Mouse (Mus musculus): ENCODE results near the gene Cyp2c39. TPM values are rescaled to one million over a fixed set of nuclear protein-coding genes. Genes with fewer than 3 reads are reported as not detected.
"Not testable (repeated sequence)": the region's sequence is repeated elsewhere in the genome, so short reads cannot be mapped to it uniquely, and the experiment has no call there.

Gene Cyp2c39
- polyA plus RNA-seq (2016; fragmentation: Nextera tagmentation; extraction: Ambion mirVana) = not detected in 2 replicates

- WGBS = 89% methylated on average over 4 of the region's 4 CpGs
- ATAC-seq (ENCODE audit: insufficient number of reproducible peaks, insufficient read depth, low FRiP score, low TSS enrichment, low read depth) = no peak
Measured at GRCm38 (mm10) chr19:39510534-39510933, at the start of gene Cyp2c39. Cyp2c39 (plus strand) TSS chr19:39510862.

GRCm38 (mm10) chr19:39462941-39463340, 47.7 kb upstream of the Cyp2c39 start, which contains the start of gene Cyp2c38:
Cyp2c38 (minus strand) TSS chr19:39463075.
- no peak within 1 kb of the TSS for H3K4me3 ChIP-seq (replicated peaks)
- 77% methylated on average over 1 of the region's 1 CpGs for WGBS
- ATAC-seq (ENCODE audit: insufficient number of reproducible peaks, insufficient read depth, low FRiP score, low TSS enrichment, low read depth) = no peak

More at GRCm38 (mm10) chr19:39510534-39510933, at the start of gene Cyp2c39:
- H3K27me3 ChIP-seq = no peaks in the 10 kb centered on the region
- peaks cover 11% of the 10 kb centered on the region for H3K9me3 ChIP-seq
- no peaks in the 10 kb centered on the region for H3K36me3 ChIP-seq
- no peak within 1 kb of the TSS for H3K4me3 ChIP-seq (replicated peaks)
- no peaks in the 10 kb centered on the region for H3K4me1 ChIP-seq (replicated peaks)
- H3K9ac ChIP-seq (replicated peaks) = no peak within 1 kb of the TSS
- H3K27ac ChIP-seq = no peak within 1 kb of the TSS
- H3K4me2 ChIP-seq = no peak within 1 kb of the TSS

GRCm38 (mm10) chr19:39463923-39464322, 46.7 kb upstream of the Cyp2c39 start:
- no peak overlapping the region for H3K4me3 ChIP-seq (replicated peaks)
- no peaks in the 10 kb centered on the region for H3K27me3 ChIP-seq
- H3K36me3 ChIP-seq = no peaks in the 10 kb centered on the region
- H3K4me2 ChIP-seq = no peak overlapping the region
- no peaks in the 10 kb centered on the region for H3K4me1 ChIP-seq (replicated peaks)
- ATAC-seq (ENCODE audit: insufficient number of reproducible peaks, insufficient read depth, low FRiP score, low TSS enrichment, low read depth) = no peak
- H3K27ac ChIP-seq = no peak overlapping the region
- H3K9ac ChIP-seq (replicated peaks) = no peak overlapping the region
- peaks cover 6% of the 10 kb centered on the region; the same call in 1 of the 2 replicates for H3K9me3 ChIP-seq

More at GRCm38 (mm10) chr19:39462941-39463340, 47.7 kb upstream of the Cyp2c39 start, which contains the start of gene Cyp2c38:
- H3K27ac ChIP-seq = no peak within 1 kb of the TSS
- H3K4me2 ChIP-seq = no peak within 1 kb of the TSS
- H3K9ac ChIP-seq (replicated peaks) = no peak within 1 kb of the TSS
- H3K4me1 ChIP-seq (replicated peaks) = no peaks in the 10 kb centered on the region
- no peaks in the 10 kb centered on the region for H3K36me3 ChIP-seq
- no peaks in the 10 kb centered on the region for H3K27me3 ChIP-seq
- H3K9me3 ChIP-seq = peaks cover 12% of the 10 kb centered on the region; the same call in 1 of the 2 replicates

- WGBS = 98% methylated on average over 1 of the region's 1 CpGs
- H3K4me2 ChIP-seq; H3K27me3 ChIP-seq; ATAC-seq (ENCODE audit: insufficient number of reproducible peaks, insufficient read depth, low FRiP score, low TSS enrichment, low read depth); H3K27ac ChIP-seq; H3K4me3 ChIP-seq (replicated peaks); H3K9ac ChIP-seq (replicated peaks); H3K36me3 ChIP-seq; H3K4me1 ChIP-seq (replicated peaks): not testable (repeated sequence)
- H3K9me3 ChIP-seq = peaks cover 39% of the 10 kb centered on the region
Measured at GRCm38 (mm10) chr19:39483961-39484360, 26.7 kb upstream of the Cyp2c39 start.

GRCm38 (mm10) chr19:39506341-39506740, 4.3 kb upstream of the Cyp2c39 start:
- Histone ChIP-seq H3K27me3 (no peaks in the 10 kb centered on the region), H3K27ac (no peak overlapping the region)
- ATAC-seq (ENCODE audit: insufficient number of reproducible peaks, insufficient read depth, low FRiP score, low TSS enrichment, low read depth) = no peak

GRCm38 (mm10) chr19:39509533-39509932, 1.1 kb upstream of the Cyp2c39 start:
- WGBS = 74% methylated on average over 1 of the region's 1 CpGs
- Histone ChIP-seq H3K4me1 (replicated peaks) (no peaks in the 10 kb centered on the region), H3K9ac (replicated peaks) (no peak overlapping the region), H3K9me3 (peaks cover 10% of the 10 kb centered on the region), H3K4me3 (replicated peaks) (no peak overlapping the region), H3K27me3 (no peaks in the 10 kb centered on the region), H3K36me3 (no peaks in the 10 kb centered on the region), H3K4me2 (no peak overlapping the region), H3K27ac (no peak overlapping the region)
- no peak for ATAC-seq (ENCODE audit: insufficient number of reproducible peaks, insufficient read depth, low FRiP score, low TSS enrichment, low read depth)

More at GRCm38 (mm10) chr19:39506341-39506740, 4.3 kb upstream of the Cyp2c39 start:
- Histone ChIP-seq H3K9ac (replicated peaks) (no peak overlapping the region), H3K9me3 (peaks cover 17% of the 10 kb centered on the region), H3K4me1 (replicated peaks) (no peaks in the 10 kb centered on the region), H3K4me3 (replicated peaks) (no peak overlapping the region), H3K36me3 (no peaks in the 10 kb centered on the region), H3K4me2 (no peak overlapping the region)

Other genes starting within 250 kb of the Cyp2c39 start
- gene Cyp2c29, start 241.5 kb upstream of the Cyp2c39 start, polyA plus RNA-seq (2016; fragmentation: Nextera tagmentation; extraction: Ambion mirVana) = not detected in 2 replicates
- not detected in 2 replicates for gene Cyp2c38, start 47.8 kb upstream of the Cyp2c39 start, polyA plus RNA-seq (2016; fragmentation: Nextera tagmentation; extraction: Ambion mirVana)
- gene Cyp2c67, start 138.2 kb downstream of the Cyp2c39 start, polyA plus RNA-seq (2016; fragmentation: Nextera tagmentation; extraction: Ambion mirVana) = not detected in 2 replicates
- not detected in 2 replicates for gene Cyp2c68, start 230.2 kb downstream of the Cyp2c39 start, polyA plus RNA-seq (2016; fragmentation: Nextera tagmentation; extraction: Ambion mirVana)